Mouse (Mus musculus) embryonic facial prominence, embryonic 11.5 days (tissue): ENCODE data around the gene Pycr1. TPM values are rescaled to one million over a fixed set of nuclear protein-coding genes. Genes with fewer than 3 reads are reported as not detected.

Experiments used
- ATAC-seq: fragments of 200-750 bp; cut with Nextera tagmentation; replicated peaks from 2 replicates; pipeline ENCODE4 v1.8.0; 2017; ENCODE audit warnings: low read depth; ENCODE audit not compliant: insufficient number of reproducible peaks, low FRiP score, low TSS enrichment
- DNase-seq: peaks from one replicate; pipeline ENCODE4 v3.0.0-alpha.2; 2015; ENCODE audit warnings: low spot score
- H3K27ac ChIP-seq: fragments of 300-500 bp; sonication (generic); replicated peaks from 2 replicates; pipeline ENCODE4 v1.5.1; 2014; ENCODE audit warnings: mild to moderate bottlenecking, low read depth, low read length, control low read depth
- H3K27me3 ChIP-seq: fragments of 300-500 bp; sonication (generic); 2 replicates; pipeline ENCODE4 v1.6.1; 2014; ENCODE audit warnings: mild to moderate bottlenecking, low read length, moderate library complexity, mixed read lengths; ENCODE audit not compliant: control insufficient read depth, insufficient read depth
- H3K36me3 ChIP-seq: fragments of 300-500 bp; sonication (generic); replicated peaks from 2 replicates; pipeline ENCODE4 v1.6.1; 2014; ENCODE audit warnings: low read depth, mild to moderate bottlenecking, low read length, moderate library complexity, mixed read lengths; ENCODE audit not compliant: control insufficient read depth, insufficient read depth
- H3K4me1 ChIP-seq: fragments of 300-500 bp; sonication (generic); 2 replicates; pipeline ENCODE4 v1.6.1; 2014; ENCODE audit warnings: low read length, mixed read lengths; ENCODE audit not compliant: control insufficient read depth, insufficient read depth
- H3K4me2 ChIP-seq: fragments of 300-500 bp; sonication (generic); 2 replicates; pipeline ENCODE4 v1.6.1; 2014; ENCODE audit warnings: low read depth, mild to moderate bottlenecking, control low read depth, low read length, moderate library complexity
- H3K4me3 ChIP-seq: fragments of 300-500 bp; sonication (generic); 2 replicates; pipeline ENCODE4 v1.5.1; 2014; ENCODE audit warnings: low read depth, low read length, control low read depth
- H3K9ac ChIP-seq: fragments of 300-500 bp; sonication (generic); replicated peaks from 2 replicates; pipeline ENCODE4 v1.6.1; 2014; ENCODE audit warnings: mild to moderate bottlenecking, control low read depth, low read length
- H3K9me3 ChIP-seq: fragments of 300-500 bp; sonication (generic); replicated peaks from 2 replicates; pipeline ENCODE4 v1.6.1; 2016; ENCODE audit warnings: mild to moderate bottlenecking, low read length, inconsistent platforms, mixed read lengths; ENCODE audit not compliant: control insufficient read depth
- WGBS: fragments of 180-500 bp; shearing (Covaris S2); extraction: QIAGEN DNeasy Blood & Tissue Kit; methylation state at CpG from one replicate; pipeline ENCODE4 v1.1.7; 2014; 5-methylcytosine and 5-hydroxymethylcytosine counted together
- polyA plus RNA-seq: library from polyadenylated mRNA; unstranded; fragments of >200 nt; fragmentation: Nextera tagmentation; extraction: Ambion mirVana; gene quantifications from 2 replicates; pipeline ENCODE4 v1.2.1, GENCODE M21; 2014

Gene Pycr1
- polyA plus RNA-seq, 1 experiment from 2014 or later, result 27.1 TPM

- peak within 1 kb of the TSS; percentile 75 for H3K27ac ChIP-seq
- H3K4me3 ChIP-seq, result peak within 1 kb of the TSS; percentile 85
- H3K4me2 ChIP-seq, result peak within 1 kb of the TSS; percentile 81
- no peaks in the 10 kb centered on the region for H3K27me3 ChIP-seq
- WGBS, result 10% methylated on average over 58 of the region's 58 CpGs
- H3K9me3 ChIP-seq, result no peaks in the 10 kb centered on the region
- H3K36me3 ChIP-seq, result no peaks in the 10 kb centered on the region; the same call in none of the 2 replicates
- peak within 1 kb of the TSS; percentile 94 for H3K9ac ChIP-seq
- H3K4me1 ChIP-seq, result peaks cover 9% of the 10 kb centered on the region; the same call in 1 of the 2 replicates
- peak; percentile 87 for ATAC-seq
- DNase-seq, result peak; percentile 98
Observed at GRCm38 (mm10) chr11:120633520-120634343, 9.8 kb downstream of the Pycr1 start, which contains the start of gene Mafg. TSS of gene Mafg (minus strand) at chr11:120633600.

GRCm38 (mm10) chr11:120632559-120633519, 10.7 kb downstream of the Pycr1 start:
- Histone ChIP-seq H3K27ac (peak overlapping the region; percentile 75), H3K9me3 (no peaks in the 10 kb centered on the region), H3K4me3 (peak overlapping the region; percentile 85), H3K4me1 (peaks cover 9% of the 10 kb centered on the region; the same call in 1 of the 2 replicates), H3K36me3 (no peaks in the 10 kb centered on the region; the same call in none of the 2 replicates), H3K4me2 (peak overlapping the region; percentile 81), H3K9ac (peak overlapping the region; percentile 94), H3K27me3 (no peaks in the 10 kb centered on the region)
- under 1% methylated on average over 99 of the region's 116 CpGs for WGBS
- DNase-seq (peak; percentile 63), ATAC-seq (peak; percentile 82)

- Histone ChIP-seq H3K9me3 (no peaks in the 10 kb centered on the region), H3K4me1 (peaks cover 9% of the 10 kb centered on the region; the same call in 1 of the 2 replicates), H3K27ac (peak overlapping the region; percentile 75; the same call in 1 of the 2 replicates), H3K27me3 (no peaks in the 10 kb centered on the region), H3K36me3 (no peaks in the 10 kb centered on the region; the same call in none of the 2 replicates), H3K4me3 (peak overlapping the region; percentile 85), H3K4me2 (peak overlapping the region; percentile 81), H3K9ac (peak overlapping the region; percentile 94)
- DNase-seq (no peak), ATAC-seq (no peak)
- WGBS, result 69% methylated on average over 4 of the region's 4 CpGs
Observed at GRCm38 (mm10) chr11:120631726-120632448, 11.7 kb downstream of the Pycr1 start.

- Histone ChIP-seq H3K9me3 (no peaks in the 10 kb centered on the region), H3K4me2 (peak overlapping the region; percentile 16), H3K27me3 (no peaks in the 10 kb centered on the region), H3K36me3 (no peaks in the 10 kb centered on the region; the same call in none of the 2 replicates), H3K9ac (peak overlapping the region; percentile 94; the same call in 1 of the 2 replicates), H3K27ac (no peak overlapping the region), H3K4me1 (peaks cover 9% of the 10 kb centered on the region; the same call in 1 of the 2 replicates), H3K4me3 (peak overlapping the region; percentile 1; the same call in 1 of the 2 replicates)
- ATAC-seq (no peak), DNase-seq (no peak)
- WGBS, result 41% methylated on average over 7 of the region's 7 CpGs
Observed at GRCm38 (mm10) chr11:120630881-120631725, 12.5 kb downstream of the Pycr1 start.

- 52% methylated on average over 5 of the region's 5 CpGs for WGBS
- H3K27me3 ChIP-seq, result no peaks in the 10 kb centered on the region
- DNase-seq, result no peak
- H3K9me3 ChIP-seq, result no peaks in the 10 kb centered on the region
- H3K27ac ChIP-seq, result 0 out of 2 replicates have a peak overlapping the region, but pooled peaks have one; percentile 28
- peak overlapping the region; percentile 21 for H3K4me2 ChIP-seq
- no peak for ATAC-seq
- H3K4me1 ChIP-seq, result peaks cover 9% of the 10 kb centered on the region; the same call in 1 of the 2 replicates
- peak overlapping the region; percentile 37 for H3K9ac ChIP-seq
- no peaks in the 10 kb centered on the region; the same call in none of the 2 replicates for H3K36me3 ChIP-seq
- 0 out of 2 replicates have a peak overlapping the region, but pooled peaks have one; percentile 8 for H3K4me3 ChIP-seq
Observed at GRCm38 (mm10) chr11:120630401-120630871, 13.1 kb downstream of the Pycr1 start.

GRCm38 (mm10) chr11:120629911-120630310, 13.7 kb downstream of the Pycr1 start:
- H3K27ac ChIP-seq, result 0 out of 2 replicates have a peak overlapping the region, but pooled peaks have one; percentile 28
- no peaks in the 10 kb centered on the region for H3K9me3 ChIP-seq
- 26% methylated on average over 7 of the region's 7 CpGs for WGBS
- DNase-seq (no peak), ATAC-seq (no peak)
- H3K4me1 ChIP-seq, result peaks cover 9% of the 10 kb centered on the region; the same call in 1 of the 2 replicates
- H3K9ac ChIP-seq, result peak overlapping the region; percentile 37
- H3K4me3 ChIP-seq, result 0 out of 2 replicates have a peak overlapping the region, but pooled peaks have one; percentile 8
- peak overlapping the region; percentile 21 for H3K4me2 ChIP-seq
- no peaks in the 10 kb centered on the region for H3K27me3 ChIP-seq
- H3K36me3 ChIP-seq, result no peaks in the 10 kb centered on the region; the same call in none of the 2 replicates
